Mouse (Mus musculus) thymus, adult 2 months (tissue): ENCODE measurements at regions not wholly inside any gene's neighbourhood (a gene's known extent, or its start where the extent isn't known, plus 50 kb on each side); places are given as distances from the start of the nearest gene placed in this dataset.

Source experiments
- DNase-seq: peaks from one replicate; pipeline ENCODE4 v3.0.0; 2021
- H3K27ac ChIP-seq: fragments of 200-500 bp; 2 replicates; pipeline ENCODE4 v1.5.1; 2012; ENCODE audit warnings: low read length, control low read depth; ENCODE audit not compliant: control insufficient read depth, insufficient read depth
- H3K27me3 ChIP-seq: fragments of 200-500 bp; 2 replicates; pipeline ENCODE4 v1.6.1; 2012; ENCODE audit warnings: mild to moderate bottlenecking, low read length, moderate library complexity, mixed read lengths; ENCODE audit not compliant: control insufficient read depth, insufficient read depth
- H3K36me3 ChIP-seq: fragments of 200-500 bp; 2 replicates; pipeline ENCODE4 v1.6.1; 2012; ENCODE audit warnings: mild to moderate bottlenecking, low read length, moderate library complexity; ENCODE audit not compliant: control insufficient read depth, insufficient read depth
- H3K4me1 ChIP-seq: fragments of 200-500 bp; replicated peaks from 2 replicates; pipeline ENCODE4 v1.6.1; 2012; ENCODE audit warnings: low read length; ENCODE audit not compliant: control insufficient read depth, insufficient read depth
- H3K4me3 ChIP-seq: fragments of 200-500 bp; 2 replicates; pipeline ENCODE4 v1.5.1; 2012; ENCODE audit warnings: mild to moderate bottlenecking, low read length, control low read depth, moderate library complexity; ENCODE audit not compliant: control insufficient read depth, insufficient read depth
- CTCF ChIP-seq: fragments of 200-500 bp; IDR thresholded peaks from 2 replicates; pipeline ENCODE4 v1.5.1; 2012; ENCODE audit warnings: mild to moderate bottlenecking, control low read depth, low read length, moderate library complexity, borderline replicate concordance; ENCODE audit not compliant: control insufficient read depth, poor library complexity, insufficient read depth; ENCODE audit errors: extremely low read depth
- POLR2A ChIP-seq: fragments of 200-500 bp; IDR thresholded peaks from 2 replicates; pipeline ENCODE4 v1.6.1; 2012; ENCODE audit warnings: mild to moderate bottlenecking, low read length, control low read depth, moderate library complexity; ENCODE audit not compliant: control insufficient read depth, poor library complexity, insufficient read depth; ENCODE audit errors: extremely low read depth
- WGBS: fragments of 180-500 bp; shearing (Covaris S2); methylation state at CpG from one replicate; pipeline ENCODE4 v1.1.7; 2018; 5-methylcytosine and 5-hydroxymethylcytosine counted together

GRCm38 (mm10) chr1:125084906-125085305 is 350.6 kb downstream of the Actr3 start:
- no peaks in the 10 kb centered on the region for H3K4me1 ChIP-seq
- 88% methylated on average over 4 of the region's 4 CpGs for WGBS
- no peaks in the 10 kb centered on the region for H3K27me3 ChIP-seq
- DNase-seq: no peak
- H3K27ac ChIP-seq: no peak overlapping the region
- no peaks in the 10 kb centered on the region for H3K36me3 ChIP-seq
- no peak for TF ChIP-seq CTCF
- TF ChIP-seq POLR2A: no peak
- H3K4me3 ChIP-seq: no peak overlapping the region

GRCm38 (mm10) chr1:125039572-125040326 is 395.8 kb downstream of the Actr3 start:
- no peaks in the 10 kb centered on the region for H3K4me1 ChIP-seq
- 74% methylated on average over 4 of the region's 4 CpGs for WGBS

GRCm38 (mm10) chr1:125013301-125013700 is 422.2 kb downstream of the Actr3 start:
- Histone ChIP-seq H3K27me3 (no peaks in the 10 kb centered on the region), H3K4me3 (no peak overlapping the region), H3K27ac (no peak overlapping the region), H3K36me3 (no peaks in the 10 kb centered on the region), H3K4me1 (no peaks in the 10 kb centered on the region)
- 96% methylated on average over 4 of the region's 4 CpGs for WGBS
- no peak for DNase-seq
- TF ChIP-seq POLR2A (no peak), CTCF (no peak)

More at GRCm38 (mm10) chr1:125039572-125040326, 395.8 kb downstream of the Actr3 start:
- TF ChIP-seq POLR2A (no peak), CTCF (no peak)
- H3K4me3 ChIP-seq: no peak overlapping the region
- no peak overlapping the region for H3K27ac ChIP-seq
- H3K27me3 ChIP-seq: no peaks in the 10 kb centered on the region
- no peaks in the 10 kb centered on the region for H3K36me3 ChIP-seq
- no peak for DNase-seq

GRCm38 (mm10) chr1:125011893-125012292 is 423.6 kb downstream of the Actr3 start:
- TF ChIP-seq POLR2A (no peak), CTCF (no peak)
- WGBS: 86% methylated on average over 2 of the region's 2 CpGs
- no peak overlapping the region for H3K4me3 ChIP-seq
- no peaks in the 10 kb centered on the region for H3K36me3 ChIP-seq
- no peaks in the 10 kb centered on the region for H3K27me3 ChIP-seq
- no peak for DNase-seq
- H3K27ac ChIP-seq: no peak overlapping the region
- no peaks in the 10 kb centered on the region for H3K4me1 ChIP-seq

- Histone ChIP-seq H3K36me3 (no peaks in the 10 kb centered on the region), H3K27ac (no peak overlapping the region), H3K4me3 (no peak overlapping the region), H3K4me1 (no peaks in the 10 kb centered on the region), H3K27me3 (no peaks in the 10 kb centered on the region)
- no peak for TF ChIP-seq CTCF
- TF ChIP-seq POLR2A: no peak
- WGBS: 67% methylated on average over 1 of the region's 1 CpGs
- DNase-seq: no peak
These were observed 437.9 kb downstream of the Actr3 start for GRCm38 (mm10) chr1:124997577-124997976.

DNA sequence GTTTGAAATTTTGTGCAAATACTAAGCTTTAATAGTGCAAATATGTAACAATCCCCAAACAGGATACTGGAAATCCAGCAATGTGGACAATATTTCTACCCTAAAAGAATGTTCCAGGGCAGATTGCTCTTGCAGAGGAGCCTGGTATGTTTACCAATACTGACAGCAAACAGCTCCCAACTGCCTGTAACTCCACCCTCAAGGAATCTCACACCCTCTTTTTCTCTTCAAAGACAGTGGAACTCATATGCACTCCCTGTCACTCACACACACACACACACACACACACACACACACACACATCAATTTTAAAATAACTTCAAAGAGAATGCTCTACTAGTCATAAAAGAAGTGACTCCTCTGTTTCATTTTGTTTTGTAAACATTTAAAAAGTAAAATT is 484.7 kb downstream of the Actr3 start:
- DNase-seq: no peak
- Histone ChIP-seq H3K27me3 (no peaks in the 10 kb centered on the region), H3K36me3 (no peaks in the 10 kb centered on the region), H3K27ac (no peak overlapping the region), H3K4me1 (no peaks in the 10 kb centered on the region), H3K4me3 (no peak overlapping the region)
- TF ChIP-seq CTCF (no peak), POLR2A (no peak)

DNA sequence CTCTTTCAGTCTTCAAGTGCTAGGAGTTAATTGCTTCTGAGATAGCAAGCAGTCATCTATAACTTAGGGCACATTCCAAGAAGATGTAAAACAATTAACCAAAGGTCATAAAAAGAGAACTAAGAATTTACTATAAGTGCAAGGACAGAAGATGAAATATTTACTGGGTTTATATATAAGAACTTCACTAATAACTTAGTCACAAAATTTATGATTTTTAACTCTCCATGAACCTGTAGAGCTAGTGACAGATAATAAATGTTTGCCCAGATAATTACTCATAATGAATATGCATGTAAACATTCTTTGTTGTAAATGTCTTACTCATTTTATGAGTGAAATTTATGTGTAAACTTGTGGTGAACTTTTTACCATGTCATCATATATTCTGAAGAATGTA is 531.2 kb downstream of the Actr3 start:
- TF ChIP-seq POLR2A: no peak
- no peak for TF ChIP-seq CTCF
- H3K4me1 ChIP-seq: no peaks in the 10 kb centered on the region
- H3K36me3 ChIP-seq: no peaks in the 10 kb centered on the region
- no peak overlapping the region for H3K4me3 ChIP-seq
- no peak for DNase-seq
- no peak overlapping the region for H3K27ac ChIP-seq
- H3K27me3 ChIP-seq: no peaks in the 10 kb centered on the region
